Mouse (Mus musculus) myocyte (in vitro differentiated cells): ENCODE data around the gene Mboat1. TPM values are rescaled to one million over a fixed set of nuclear protein-coding genes. Genes with fewer than 3 reads are reported as not detected.

Source experiments
- H3K27me3 ChIP-seq: one replicate; pipeline ENCODE4 v1.6.1; 2011; ENCODE audit not compliant: control insufficient read depth, insufficient read depth, insufficient read length
- H3K36me3 ChIP-seq: one replicate; pipeline ENCODE4 v1.6.1; 2011; ENCODE audit not compliant: control insufficient read depth, insufficient read depth
- H3K4me2 ChIP-seq: one replicate; pipeline ENCODE4 v1.6.1; 2011; ENCODE audit warnings: low read depth, control low read depth
- H3K4me3 ChIP-seq: one replicate; pipeline ENCODE4 v1.5.1; 2011; ENCODE audit warnings: mild to moderate bottlenecking, control low read depth, moderate library complexity
- H3K79me2 ChIP-seq: one replicate; pipeline ENCODE4 v1.6.1; 2011; ENCODE audit not compliant: control insufficient read depth, insufficient read depth
- H3ac ChIP-seq: one replicate; pipeline ENCODE4 v1.6.1; 2011; ENCODE audit not compliant: control insufficient read depth, insufficient read length
- CEBPB ChIP-seq: IDR thresholded peaks from 2 replicates; pipeline ENCODE4 v1.6.1; 2011; ENCODE audit warnings: mild to moderate bottlenecking, moderate library complexity; ENCODE audit not compliant: poor library complexity, insufficient read depth, severe bottlenecking
- E2F4 ChIP-seq: IDR thresholded peaks from one replicate; pipeline ENCODE4 v1.6.1; 2011; ENCODE audit warnings: mild to moderate bottlenecking, control low read depth, moderate library complexity; ENCODE audit not compliant: insufficient read depth
- MAX ChIP-seq: IDR thresholded peaks from one replicate; pipeline ENCODE4 v1.6.1; 2011; ENCODE audit warnings: low read depth, mild to moderate bottlenecking, control low read depth
- MYOD1 ChIP-seq, 3 experiments: IDR thresholded peaks; one replicate each; pipeline ENCODE4 v1.6.1; 2011; ENCODE audit warnings: control low read depth in 2 of 3, low read depth in 2 of 3, mild to moderate bottlenecking in 2 of 3, moderate library complexity in 1 of 3; ENCODE audit not compliant: insufficient read length in 2 of 3, control insufficient read depth in 1 of 3
- MYOG ChIP-seq, 3 experiments: IDR thresholded peaks; one replicate each; pipeline ENCODE4 v1.6.1; 2011; ENCODE audit warnings: control low read depth in 2 of 3, low read depth in 2 of 3, mild to moderate bottlenecking in 2 of 3; ENCODE audit not compliant: insufficient read length in 2 of 3, control insufficient read depth in 1 of 3, insufficient read depth in 1 of 3
- POLR2A ChIP-seq: IDR thresholded peaks from one replicate; pipeline ENCODE4 v1.6.1; 2011; ENCODE audit warnings: low read depth, mild to moderate bottlenecking, control low read depth, moderate library complexity; ENCODE audit not compliant: insufficient read length
- POLR2AphosphoS2 ChIP-seq: IDR thresholded peaks from one replicate; pipeline ENCODE4 v1.6.1; 2011; ENCODE audit warnings: low read depth, control low read depth; ENCODE audit not compliant: insufficient read length
- REST ChIP-seq: IDR thresholded peaks from one replicate; pipeline ENCODE4 v1.6.1; 2011; ENCODE audit warnings: mild to moderate bottlenecking, control low read depth, moderate library complexity; ENCODE audit not compliant: insufficient read depth, insufficient read length
- SRF ChIP-seq: IDR thresholded peaks from one replicate; pipeline ENCODE4 v1.6.1; 2011; ENCODE audit warnings: low read depth; ENCODE audit not compliant: control insufficient read depth, insufficient read length
- TCF12 ChIP-seq: IDR thresholded peaks from one replicate; pipeline ENCODE4 v1.6.1; 2011; ENCODE audit warnings: mild to moderate bottlenecking, control low read depth; ENCODE audit not compliant: poor library complexity, insufficient read depth, severe bottlenecking
- TCF3 ChIP-seq: IDR thresholded peaks from one replicate; pipeline ENCODE4 v1.6.1; 2011; ENCODE audit warnings: low read depth, control low read depth; ENCODE audit not compliant: insufficient read length
- USF1 ChIP-seq: IDR thresholded peaks from one replicate; pipeline ENCODE4 v1.6.1; 2011; ENCODE audit warnings: low read depth, mild to moderate bottlenecking, control low read depth, moderate library complexity
- polyA plus RNA-seq: library from polyadenylated mRNA; unstranded; fragments of >200 nt; fragmentation: generic; extraction: Trizol; gene quantifications from one replicate; pipeline ENCODE4 v1.2.1, GENCODE M21; 2012; ENCODE audit warnings: missing spikeins

Gene Mboat1
- polyA plus RNA-seq, 1 experiment = 6.9 TPM

- Histone ChIP-seq H3K4me3 (no peak overlapping the region), H3K79me2 (no peaks in the 10 kb centered on the region), H3K36me3 (no peaks in the 10 kb centered on the region), H3K4me2 (no peak overlapping the region), H3K27me3 (no peaks in the 10 kb centered on the region), H3ac (no peak overlapping the region)
- no peak for TF ChIP-seq REST
- no peak for TF ChIP-seq USF1
- no peak for TF ChIP-seq POLR2A
- TF ChIP-seq TCF12 = no peak
- no peak for TF ChIP-seq POLR2AphosphoS2
These were observed 83.3 kb downstream of the Mboat1 start for GRCm38 (mm10) chr13:30219597-30219996.

DNA sequence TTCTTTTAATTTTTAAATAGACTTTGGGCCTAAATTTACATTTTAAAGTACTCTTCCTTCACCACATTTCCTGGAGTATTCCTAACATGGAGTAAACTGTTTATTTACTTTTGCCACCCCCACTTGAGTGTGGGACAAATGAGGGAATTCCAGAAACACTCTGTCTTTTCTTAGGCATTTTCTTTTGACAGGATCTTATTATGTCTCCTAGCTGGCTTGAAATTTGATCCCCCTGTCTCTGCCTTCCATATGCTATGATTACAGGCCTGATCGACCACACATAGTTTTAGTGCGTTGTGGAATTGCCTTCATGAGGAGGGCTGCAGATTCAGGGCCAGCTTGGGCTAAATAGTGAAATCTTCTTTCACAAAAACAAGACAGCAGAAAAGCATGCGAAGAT is 85.0 kb downstream of the Mboat1 start:
- Histone ChIP-seq H3K4me3 (no peak overlapping the region), H3K27me3 (no peaks in the 10 kb centered on the region), H3ac (no peak overlapping the region), H3K4me2 (peak overlapping the region; percentile 55), H3K79me2 (no peaks in the 10 kb centered on the region), H3K36me3 (no peaks in the 10 kb centered on the region)
- TF ChIP-seq E2F4 (no peak), POLR2A (no peak), TCF3 (no peak), POLR2AphosphoS2 (no peak), CEBPB (no peak), USF1 (no peak), SRF (no peak), TCF12 (no peak), MAX (no peak), MYOD1 (IDR thresholded peaks at IDR 0.05; ENCODE audit: control insufficient read depth in 1 of 3, insufficient read length in 2 of 3, low read depth in 2 of 3) (no peak), REST (no peak), MYOG (IDR thresholded peaks at IDR 0.05; ENCODE audit: control insufficient read depth in 1 of 3, insufficient read depth in 1 of 3, insufficient read length in 2 of 3, low read depth in 2 of 3) (no peak)

- Histone ChIP-seq H3K27me3 (no peaks in the 10 kb centered on the region), H3K36me3 (no peaks in the 10 kb centered on the region), H3K4me3 (no peak overlapping the region), H3K79me2 (no peaks in the 10 kb centered on the region), H3K4me2 (no peak overlapping the region), H3ac (no peak overlapping the region)
- TF ChIP-seq MYOG (IDR thresholded peaks at IDR 0.05; ENCODE audit: control insufficient read depth in 1 of 3, insufficient read depth in 1 of 3, insufficient read length in 2 of 3, low read depth in 2 of 3) (no peak), SRF (no peak), CEBPB (no peak), E2F4 (no peak), USF1 (no peak), MYOD1 (IDR thresholded peaks at IDR 0.05; ENCODE audit: control insufficient read depth in 1 of 3, insufficient read length in 2 of 3, low read depth in 2 of 3) (no peak), POLR2AphosphoS2 (no peak), TCF3 (no peak), TCF12 (no peak), REST (no peak), POLR2A (no peak), MAX (no peak)
These were observed 87.8 kb downstream of the Mboat1 start for GRCm38 (mm10) chr13:30224114-30224513.

GRCm38 (mm10) chr13:30224659-30225058 is 88.4 kb downstream of the Mboat1 start:
- H3K27me3 ChIP-seq = no peaks in the 10 kb centered on the region
- TF ChIP-seq TCF12 (no peak), USF1 (no peak)
- H3K79me2 ChIP-seq = no peaks in the 10 kb centered on the region
- no peak overlapping the region for H3K4me2 ChIP-seq
- H3K36me3 ChIP-seq = no peaks in the 10 kb centered on the region
- no peak overlapping the region for H3K4me3 ChIP-seq
- no peak overlapping the region for H3ac ChIP-seq

- Histone ChIP-seq H3K36me3 (no peaks in the 10 kb centered on the region), H3K27me3 (no peaks in the 10 kb centered on the region), H3ac (no peak overlapping the region), H3K79me2 (no peaks in the 10 kb centered on the region), H3K4me3 (no peak overlapping the region), H3K4me2 (peak overlapping the region; percentile 56)
- TF ChIP-seq MAX (no peak), MYOG (IDR thresholded peaks at IDR 0.05; ENCODE audit: control insufficient read depth in 1 of 3, insufficient read depth in 1 of 3, insufficient read length in 2 of 3, low read depth in 2 of 3) (no peak), CEBPB (no peak), E2F4 (no peak), USF1 (no peak), SRF (no peak), TCF3 (no peak), TCF12 (no peak), POLR2A (no peak), MYOD1 (IDR thresholded peaks at IDR 0.05; ENCODE audit: control insufficient read depth in 1 of 3, insufficient read length in 2 of 3, low read depth in 2 of 3) (no peak), REST (no peak), POLR2AphosphoS2 (no peak)
These were observed 92.5 kb downstream of the Mboat1 start for GRCm38 (mm10) chr13:30228762-30229161.
